Mouse (Mus musculus) bone marrow macrophage, adult 2 months (primary cell): ENCODE measurements around the gene Gak.

Source experiments
- CTCF ChIP-seq: IDR thresholded peaks from 2 replicates; pipeline ENCODE4 v1.5.1; 2012; ENCODE audit warnings: low read depth, mild to moderate bottlenecking, low read length, moderate library complexity
- POLR2A ChIP-seq: IDR thresholded peaks from 2 replicates; pipeline ENCODE4 v1.6.1; 2012; ENCODE audit warnings: mild to moderate bottlenecking, low read depth, low read length, borderline replicate concordance

DNA sequence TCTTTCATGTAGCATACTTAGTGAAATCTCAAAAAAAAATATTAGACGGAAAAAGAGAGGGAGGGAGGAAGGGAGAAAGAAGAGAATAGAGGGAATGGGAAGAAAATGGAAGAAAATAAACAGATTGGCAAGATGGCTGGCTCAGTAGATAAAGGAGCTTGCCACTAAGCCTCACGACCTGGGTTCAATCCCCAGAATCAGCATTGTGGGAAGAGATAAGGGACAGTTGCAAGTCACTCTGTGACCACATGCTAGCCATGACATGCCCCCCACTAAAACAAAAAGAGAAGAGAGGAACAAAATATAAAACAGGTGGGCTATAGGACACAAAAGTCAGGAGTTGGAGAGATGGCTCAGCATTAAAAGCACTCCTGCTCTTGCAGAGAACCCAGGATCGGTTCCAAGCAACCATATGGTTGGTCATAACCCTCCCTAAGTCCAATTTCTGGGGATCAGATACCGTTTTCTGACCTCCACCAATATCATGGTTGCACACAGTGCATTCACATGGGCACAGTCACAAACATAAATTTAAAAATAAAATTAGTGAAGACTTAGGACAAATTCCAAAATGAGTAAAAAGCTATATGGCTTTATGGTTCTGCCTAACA is 3.4 kb downstream of the Gak start:
- no peak for TF ChIP-seq CTCF
- no peak for TF ChIP-seq POLR2A
